Mouse (Mus musculus): ENCODE results near the gene Nrxn2. TPM values are rescaled to one million over a fixed set of nuclear protein-coding genes. Genes with fewer than 3 reads are reported as not detected.

The Nrxn2 gene
- polyA plus RNA-seq, 1 experiment from 2014 or later = 2.8 TPM

DNA sequence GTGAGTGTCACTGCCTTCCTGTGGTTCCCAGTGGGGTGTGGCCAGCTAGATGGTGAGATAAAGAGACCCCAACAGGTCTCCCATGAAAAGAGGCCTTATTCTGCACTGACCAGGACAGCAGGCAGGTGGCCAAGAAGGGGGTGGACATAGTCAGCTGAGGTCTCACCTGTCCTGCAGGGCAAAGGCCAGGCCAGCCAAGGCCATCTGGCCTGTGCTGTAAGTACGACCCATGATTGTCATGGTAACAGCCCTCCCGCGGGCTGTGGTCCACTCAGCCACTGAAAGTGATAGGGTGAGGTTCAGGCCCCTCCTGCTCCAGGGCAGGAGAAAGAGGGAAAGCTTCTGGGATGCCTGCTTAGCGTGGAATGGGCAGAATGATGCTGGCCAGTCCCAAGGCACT lies 153.5 kb downstream of the Nrxn2 start:
- H3K4me2 ChIP-seq (replicated peaks) = no peak overlapping the region
- no peaks in the 10 kb centered on the region; the same call in 1 of the 2 replicates for H3K27me3 ChIP-seq
- no peak overlapping the region for H3K4me3 ChIP-seq
- ATAC-seq (ENCODE audit: insufficient number of reproducible peaks, insufficient read depth, low FRiP score, low TSS enrichment) = no peak
- H3K9ac ChIP-seq = no peak overlapping the region
- no peak overlapping the region for H3K27ac ChIP-seq
- 0 out of 2 replicates have a peak, but pooled peaks cover 3% of the 10 kb centered on the region for H3K4me1 ChIP-seq
- 46% methylated on average over 4 of the region's 4 CpGs for WGBS
- H3K9me3 ChIP-seq = no peaks in the 10 kb centered on the region
- H3K36me3 ChIP-seq = no peaks in the 10 kb centered on the region

Small RNAs within 50 kb of the gene (microRNA-seq; reads per million reads assigned to microRNA genes)
- gene Gm26460 = not detected

Other genes starting within 250 kb of the Nrxn2 start
- not detected in 2 replicates for gene Majin, start 234.3 kb upstream of the Nrxn2 start, polyA plus RNA-seq (2016; fragmentation: Nextera tagmentation; extraction: Ambion mirVana)
- gene Gpha2, start 192.4 kb upstream of the Nrxn2 start, polyA plus RNA-seq (2016; fragmentation: Nextera tagmentation; extraction: Ambion mirVana) = 2.3 and 3.1 TPM in 2 replicates
- 34.5 and 40.1 TPM in 2 replicates for gene Ppp2r5b, start 182.9 kb upstream of the Nrxn2 start, polyA plus RNA-seq (2016; fragmentation: Nextera tagmentation; extraction: Ambion mirVana)
- gene Atg2a, start 177.1 kb upstream of the Nrxn2 start, polyA plus RNA-seq (2016; fragmentation: Nextera tagmentation; extraction: Ambion mirVana) = 11.7 and 12.0 TPM in 2 replicates
- 76.6 and 77.6 TPM in 2 replicates for gene Ehd1, start 142.0 kb upstream of the Nrxn2 start, polyA plus RNA-seq (2016; fragmentation: Nextera tagmentation; extraction: Ambion mirVana)
- 0.65 and 0.95 TPM in 2 replicates for gene Cdc42bpg, start 112.3 kb upstream of the Nrxn2 start, polyA plus RNA-seq (2016; fragmentation: Nextera tagmentation; extraction: Ambion mirVana)
- 107 and 111 TPM in 2 replicates for gene Men1, start 83.8 kb upstream of the Nrxn2 start, polyA plus RNA-seq (2016; fragmentation: Nextera tagmentation; extraction: Ambion mirVana)
- 15.6 and 16.8 TPM in 2 replicates for gene Map4k2, start 77.6 kb upstream of the Nrxn2 start, polyA plus RNA-seq (2016; fragmentation: Nextera tagmentation; extraction: Ambion mirVana)
- 158 and 159 TPM in 2 replicates for gene Sf1, start 55.0 kb upstream of the Nrxn2 start, polyA plus RNA-seq (2016; fragmentation: Nextera tagmentation; extraction: Ambion mirVana)
- 3.5 and 6.0 TPM in 2 replicates for gene Pygm, start 34.3 kb upstream of the Nrxn2 start, polyA plus RNA-seq (2016; fragmentation: Nextera tagmentation; extraction: Ambion mirVana)
- gene Rasgrp2, start 19.4 kb upstream of the Nrxn2 start, polyA plus RNA-seq (2016; fragmentation: Nextera tagmentation; extraction: Ambion mirVana) = 24.5 and 30.9 TPM in 2 replicates
- gene Slc22a12, start 124.3 kb downstream of the Nrxn2 start, polyA plus RNA-seq (2016; fragmentation: Nextera tagmentation; extraction: Ambion mirVana) = not detected in 2 replicates